Mouse (Mus musculus): ENCODE results near the gene Wdr4.
A peak's percentile ranks its signal among the peaks of the same experiment; 100 is the strongest.
"Not testable (repeated sequence)": the region's sequence is repeated elsewhere in the genome, so short reads cannot be mapped to it uniquely, and the experiment has no call there.

Gene Wdr4

DNA sequence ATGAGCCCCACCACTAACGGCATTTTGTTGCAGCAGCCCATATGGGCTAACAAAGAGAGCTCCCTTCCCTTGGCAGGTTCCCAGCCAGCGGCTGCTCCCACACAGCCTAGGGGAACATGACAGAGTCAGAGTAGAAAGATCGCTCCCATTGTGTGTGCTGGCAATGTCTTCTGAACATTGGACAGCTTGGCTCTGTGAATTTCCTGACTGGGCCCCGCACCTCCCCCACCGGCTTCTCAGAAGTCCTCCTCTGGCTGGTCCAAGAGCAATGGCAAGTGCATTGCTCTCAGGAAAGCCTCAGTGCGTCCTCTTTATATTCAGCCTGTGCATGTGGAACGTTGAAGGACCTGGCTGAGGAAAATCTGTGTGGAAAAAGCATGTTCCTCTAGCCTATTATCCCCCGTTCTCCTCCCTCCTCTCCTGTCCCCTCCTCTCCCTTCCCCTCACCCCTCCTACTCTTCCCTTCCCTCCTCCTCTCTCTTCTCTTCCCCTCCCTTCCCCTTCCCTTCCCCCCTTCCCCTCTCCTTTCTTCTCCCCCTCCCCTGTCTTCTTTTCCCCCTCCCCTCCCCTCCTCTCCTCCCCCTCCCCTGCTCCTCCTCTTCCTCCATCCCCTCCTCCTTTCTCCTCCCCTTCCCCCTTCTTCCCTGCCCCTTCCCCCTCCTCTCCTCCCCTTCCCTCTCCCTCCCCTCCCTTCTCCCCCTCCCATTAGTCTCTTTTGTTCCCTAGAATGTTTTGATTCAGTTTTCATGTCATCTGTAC is 16.3 kb upstream of the Wdr4 start:
- peak; percentile 58 for DNase-seq (ENCODE audit: low spot score)

DNA sequence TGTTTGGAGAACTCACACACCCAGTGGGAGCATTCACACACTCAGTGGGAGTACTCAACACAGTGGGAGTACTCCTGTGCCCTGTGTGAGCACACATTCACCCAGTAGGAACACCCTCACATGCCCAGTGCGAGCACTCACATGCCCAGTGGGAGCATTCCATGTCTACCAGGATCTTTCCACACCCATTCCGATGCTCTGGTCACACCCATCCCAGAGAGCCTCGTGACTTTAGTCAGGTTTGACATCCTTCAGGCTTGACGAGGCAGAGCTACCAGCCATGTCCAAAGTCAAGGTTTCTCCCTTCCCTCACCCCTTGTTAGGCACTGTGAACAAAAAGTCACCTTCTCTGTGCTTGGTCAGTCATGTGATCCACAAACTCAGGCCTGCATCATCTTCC is 15.6 kb upstream of the Wdr4 start:
- no peak for DNase-seq (ENCODE audit: low spot score)

DNA sequence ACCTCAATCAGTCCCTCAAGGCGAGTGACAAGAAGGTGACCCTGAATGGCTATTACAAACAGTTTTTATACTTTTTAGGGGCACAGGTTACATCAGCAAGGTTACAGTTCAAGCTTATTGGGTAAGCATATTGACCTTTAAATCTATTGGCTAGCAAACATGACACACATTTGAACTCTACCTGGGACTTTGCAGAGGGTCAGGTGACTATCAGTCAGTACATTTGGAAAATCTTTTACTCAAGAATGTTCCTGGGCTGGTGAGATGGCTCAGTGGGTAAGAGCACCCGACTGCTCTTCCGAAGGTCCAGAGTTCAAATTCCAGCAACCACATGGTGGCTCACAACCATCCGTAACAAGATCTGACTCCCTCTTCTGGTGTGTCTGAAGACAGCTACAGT is 12.6 kb upstream of the Wdr4 start:
- DNase-seq (ENCODE audit: low spot score) = not testable (repeated sequence)

DNA sequence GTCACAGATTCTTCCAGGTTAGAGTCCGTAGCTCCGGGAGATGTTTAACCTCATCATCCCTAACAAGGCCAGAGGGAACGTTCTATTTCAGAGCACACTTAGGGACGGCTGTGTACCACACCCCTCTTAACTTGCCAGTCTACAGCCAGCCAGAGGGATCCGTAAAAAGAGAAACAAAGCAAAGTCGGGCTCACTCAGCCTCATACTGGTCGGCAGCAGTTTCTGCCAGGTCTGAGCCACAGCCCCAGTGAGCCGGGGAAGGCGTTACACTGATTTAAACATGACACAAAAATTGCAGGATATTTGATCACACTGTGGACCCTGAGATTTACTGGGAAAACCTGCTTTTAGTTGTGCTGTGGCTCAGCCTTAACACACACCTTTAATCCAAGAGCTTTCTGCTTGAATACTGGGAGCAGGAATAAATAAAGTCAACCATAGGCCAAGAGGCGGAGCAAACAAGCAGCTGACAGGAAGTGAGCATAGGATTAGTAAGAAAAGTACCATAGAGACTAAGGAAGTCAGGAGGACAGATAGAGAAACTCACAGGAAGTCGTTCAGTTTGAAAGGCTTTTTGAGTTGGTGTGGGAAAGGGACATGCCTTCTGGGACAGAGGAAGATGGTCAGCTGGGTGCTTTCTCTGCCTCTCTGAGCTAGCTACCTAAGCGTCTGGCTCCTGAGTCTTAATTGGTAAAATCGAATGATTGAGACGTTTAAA is 11.8 kb upstream of the Wdr4 start:
- peak; percentile 29 for DNase-seq (ENCODE audit: low spot score)

DNA sequence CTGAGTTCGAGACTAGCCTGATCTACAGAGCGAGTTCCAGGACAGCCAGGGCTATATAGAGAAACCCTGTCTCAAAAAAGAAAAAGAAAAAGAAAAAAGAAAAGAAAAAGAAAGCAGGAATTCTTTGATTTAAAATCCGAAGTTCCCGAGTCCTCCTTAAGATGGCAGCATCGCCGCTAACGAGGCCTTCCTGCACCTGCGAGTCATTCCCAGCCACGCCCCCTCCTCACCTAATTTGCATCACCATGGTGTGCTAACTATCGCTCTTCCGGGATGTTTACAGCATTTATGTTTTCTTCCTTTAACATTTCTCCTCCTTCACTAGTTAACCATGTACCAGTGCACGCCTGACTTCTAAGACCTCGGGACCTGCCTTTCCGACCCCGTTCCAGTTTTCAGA is 9.5 kb upstream of the Wdr4 start:
- DNase-seq (ENCODE audit: low spot score) = peak; percentile 45

- no peak for DNase-seq (ENCODE audit: low spot score)
Observed at GRCm38 (mm10) chr17:31525816-31526215, 6.0 kb upstream of the Wdr4 start.

GRCm38 (mm10) chr17:31525114-31525513 is 5.3 kb upstream of the Wdr4 start:
- DNase-seq (ENCODE audit: low spot score) = no peak

DNA sequence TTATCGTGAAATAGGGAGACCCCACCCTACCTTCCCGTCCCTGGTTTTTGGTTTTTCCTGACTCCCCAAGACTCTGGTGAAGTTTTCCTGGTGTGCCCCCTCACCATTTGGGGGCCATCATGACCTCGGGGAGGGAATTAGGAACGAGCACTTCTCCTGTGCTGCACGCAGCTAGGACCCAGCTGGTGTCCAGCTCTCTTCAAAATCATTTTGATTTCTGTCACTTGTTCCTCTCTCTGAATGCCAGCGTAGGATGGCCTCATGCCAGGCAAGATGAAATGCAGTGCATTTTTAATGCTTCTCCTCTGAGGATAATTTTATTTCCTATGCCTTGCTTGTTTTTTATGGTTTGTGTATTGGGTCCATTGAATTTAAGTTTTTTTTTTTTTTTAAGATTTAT is 2.2 kb upstream of the Wdr4 start:
- DNase-seq (ENCODE audit: low spot score) = no peak

- DNase-seq (ENCODE audit: low spot score) = peak; percentile 94
Observed at GRCm38 (mm10) chr17:31520895-31521294, 1.1 kb upstream of the Wdr4 start.

DNA sequence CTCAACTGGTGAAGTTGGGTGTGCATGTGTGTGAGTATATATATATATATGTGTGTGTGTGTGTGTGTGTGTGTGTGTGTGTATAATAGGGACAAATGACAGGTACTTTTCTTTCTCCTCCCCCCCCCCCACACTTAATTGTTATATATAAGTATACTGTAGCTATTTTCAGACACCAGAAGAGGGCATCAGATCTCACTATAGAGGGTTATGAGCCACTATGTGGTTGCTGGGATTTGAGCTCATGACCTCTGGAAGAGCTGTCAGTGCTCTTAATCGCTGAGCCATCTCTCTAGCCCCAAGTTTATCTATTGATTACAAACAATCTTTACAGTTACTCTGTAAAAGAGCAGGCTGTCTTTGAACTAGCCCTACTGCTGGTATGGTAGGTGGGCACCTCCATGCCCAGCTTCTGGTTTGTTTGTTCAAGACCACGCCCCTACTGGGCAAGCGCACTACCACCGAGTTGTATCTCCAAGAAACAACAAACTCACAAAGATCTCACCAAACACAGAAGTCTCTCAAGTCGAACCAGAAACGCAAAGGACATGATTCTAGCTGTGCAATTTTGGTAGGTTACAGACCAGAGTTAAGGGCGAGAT is 335 bp downstream of the Wdr4 start:
- DNase-seq (ENCODE audit: low spot score) = no peak

GRCm38 (mm10) chr17:31514696-31515095 is 5.1 kb downstream of the Wdr4 start:
- DNase-seq (ENCODE audit: low spot score) = no peak

GRCm38 (mm10) chr17:31512593-31512992 is 7.2 kb downstream of the Wdr4 start:
- no peak for DNase-seq (ENCODE audit: low spot score)

- DNase-seq (ENCODE audit: low spot score) = peak; percentile 89
Observed at GRCm38 (mm10) chr17:31511792-31512495, 7.8 kb downstream of the Wdr4 start.

- no peak for DNase-seq (ENCODE audit: low spot score)
Observed at GRCm38 (mm10) chr17:31510944-31511343, 8.8 kb downstream of the Wdr4 start.

GRCm38 (mm10) chr17:31506282-31506681 is 13.5 kb downstream of the Wdr4 start:
- no peak for DNase-seq (ENCODE audit: low spot score)

GRCm38 (mm10) chr17:31505013-31505412 is 14.8 kb downstream of the Wdr4 start:
- DNase-seq (ENCODE audit: low spot score) = no peak

- no peak for DNase-seq (ENCODE audit: low spot score)
Observed at GRCm38 (mm10) chr17:31503936-31504335, 15.8 kb downstream of the Wdr4 start.

- no peak for DNase-seq (ENCODE audit: low spot score)
Observed at GRCm38 (mm10) chr17:31503337-31503736, 16.4 kb downstream of the Wdr4 start.

- DNase-seq (ENCODE audit: low spot score) = no peak
Observed at GRCm38 (mm10) chr17:31502261-31502927, 17.4 kb downstream of the Wdr4 start.

DNA sequence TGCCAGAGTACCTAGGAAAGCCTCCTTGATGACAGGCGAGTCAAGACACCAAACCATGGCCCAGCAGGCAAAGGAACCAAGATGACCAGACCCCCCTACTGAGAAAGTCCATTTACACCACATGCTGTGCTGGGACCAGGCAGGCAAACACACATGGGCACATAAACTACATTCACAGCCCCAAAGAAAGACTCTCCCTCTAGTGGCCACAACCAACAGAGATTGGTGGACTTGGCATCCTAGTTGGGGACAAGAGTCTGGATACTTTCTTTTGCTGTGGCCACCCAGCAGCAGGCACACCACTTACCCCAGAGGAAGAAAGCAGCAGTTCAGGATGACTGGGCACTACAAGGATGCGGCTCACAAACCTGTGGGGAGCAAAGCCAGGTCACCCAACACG is 18.9 kb downstream of the Wdr4 start:
- no peak for DNase-seq (ENCODE audit: low spot score)

DNA sequence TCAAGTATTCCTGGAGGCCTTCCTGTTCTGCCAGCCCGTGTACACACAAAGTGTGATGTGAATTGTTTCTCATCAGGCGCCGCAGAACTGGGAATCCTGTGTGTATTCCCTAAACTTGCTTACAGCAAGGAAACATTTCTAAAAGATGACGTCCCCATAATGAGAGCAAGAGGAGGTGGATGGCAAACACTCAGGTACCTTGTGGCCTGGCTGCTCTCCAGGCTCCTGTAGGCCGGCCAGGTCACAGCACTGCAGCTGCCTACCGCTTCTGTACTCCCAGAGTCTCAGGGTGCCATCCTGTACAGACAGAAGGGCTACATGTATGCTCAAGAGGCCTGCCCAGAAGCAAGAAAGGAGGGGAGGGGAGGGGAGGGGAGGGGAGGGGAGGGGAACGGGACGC is 19.4 kb downstream of the Wdr4 start:
- DNase-seq (ENCODE audit: low spot score) = no peak

- no peak for DNase-seq (ENCODE audit: low spot score)
Observed at GRCm38 (mm10) chr17:31499725-31500124, 20.1 kb downstream of the Wdr4 start.
